Mouse (Mus musculus) neural tube, embryonic 14.5 days (tissue): ENCODE results near the gene C1s2. TPM values are rescaled to one million over a fixed set of nuclear protein-coding genes. Genes with fewer than 3 reads are reported as not detected.
"Not testable (repeated sequence)": the region's sequence is repeated elsewhere in the genome, so short reads cannot be mapped to it uniquely, and the experiment has no call there.

ENCODE experiments used
- ATAC-seq: fragments of 200-750 bp; cut with Nextera tagmentation; 2 replicates; pipeline ENCODE4 v1.8.0; 2017; ENCODE audit warnings: low read depth, mild to moderate bottlenecking, moderate TSS enrichment, moderate library complexity
- H3K27ac ChIP-seq: fragments of 300-500 bp; sonication (generic); 2 replicates; pipeline ENCODE4 v1.5.1; 2014; ENCODE audit warnings: low read depth, mild to moderate bottlenecking, control low read depth, low read length, moderate library complexity, mixed read lengths
- H3K27me3 ChIP-seq: fragments of 300-500 bp; sonication (generic); 2 replicates; pipeline ENCODE4 v1.6.1; 2014; ENCODE audit warnings: low read length; ENCODE audit not compliant: control insufficient read depth, insufficient read depth
- H3K36me3 ChIP-seq: fragments of 300-500 bp; sonication (generic); 2 replicates; pipeline ENCODE4 v1.6.1; 2014; ENCODE audit warnings: low read length, mixed read lengths; ENCODE audit not compliant: control insufficient read depth, insufficient read depth
- H3K4me1 ChIP-seq: fragments of 300-500 bp; sonication (generic); 2 replicates; pipeline ENCODE4 v1.6.1; 2014; ENCODE audit warnings: low read length; ENCODE audit not compliant: control insufficient read depth, insufficient read depth
- H3K4me2 ChIP-seq: fragments of 300-500 bp; sonication (generic); 2 replicates; pipeline ENCODE4 v1.6.1; 2014; ENCODE audit warnings: mild to moderate bottlenecking, low read depth, low read length, control low read depth
- H3K4me3 ChIP-seq: fragments of 300-500 bp; sonication (generic); 2 replicates; pipeline ENCODE4 v1.5.1; 2014; ENCODE audit warnings: low read depth, low read length, control low read depth, mixed read lengths
- H3K9ac ChIP-seq: fragments of 300-500 bp; sonication (generic); replicated peaks from 2 replicates; pipeline ENCODE4 v1.6.1; 2014; ENCODE audit warnings: low read depth, mild to moderate bottlenecking, control low read depth, low read length, mixed read lengths
- H3K9me3 ChIP-seq: fragments of 300-500 bp; sonication (generic); 2 replicates; pipeline ENCODE4 v1.6.1; 2016; ENCODE audit warnings: low read length; ENCODE audit not compliant: control insufficient read depth
- WGBS: fragments of 180-500 bp; shearing (Covaris S2); extraction: QIAGEN DNeasy Blood & Tissue Kit; methylation state at CpG from one replicate; pipeline ENCODE4 v1.1.7; 2014; 5-methylcytosine and 5-hydroxymethylcytosine counted together
- polyA plus RNA-seq: library from polyadenylated mRNA; unstranded; fragments of >200 nt; fragmentation: Nextera tagmentation; extraction: Ambion mirVana; gene quantifications from 2 replicates; pipeline ENCODE4 v1.2.1, GENCODE M21; 2014

C1s2 gene
- polyA plus RNA-seq, 1 experiment from 2014 or later: 0.16 TPM

DNA sequence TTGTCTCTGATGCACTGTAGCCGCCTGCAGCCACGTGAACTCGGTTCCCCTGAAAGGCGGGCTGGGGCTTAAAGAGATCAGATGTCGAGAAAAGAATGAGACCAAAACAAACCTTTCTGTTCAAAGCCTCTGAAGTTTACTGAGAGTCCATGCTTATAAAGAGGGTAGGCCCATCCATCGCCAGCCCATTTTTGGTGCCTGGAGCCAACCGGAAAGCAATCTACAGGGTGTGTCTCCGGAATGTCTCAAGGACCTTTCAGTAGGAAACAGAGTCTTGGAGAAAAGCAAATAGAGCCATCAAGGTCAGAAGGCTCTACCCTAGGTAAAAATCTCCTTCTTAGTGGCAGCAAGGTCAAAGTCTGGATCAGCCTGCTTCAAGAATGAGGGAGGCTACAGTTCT lies 42.8 kb downstream of the C1s2 start:
- Histone ChIP-seq H3K27me3 (no peaks in the 10 kb centered on the region), H3K4me3 (no peak overlapping the region), H3K4me1 (no peaks in the 10 kb centered on the region), H3K4me2 (no peak overlapping the region), H3K9me3 (no peaks in the 10 kb centered on the region), H3K36me3 (no peaks in the 10 kb centered on the region), H3K9ac (no peak overlapping the region), H3K27ac (no peak overlapping the region)
- 89% methylated on average over 8 of the region's 8 CpGs for WGBS
- no peak for ATAC-seq

- Histone ChIP-seq H3K4me1 (no peaks in the 10 kb centered on the region), H3K9ac (no peak overlapping the region)
Observed at GRCm38 (mm10) chr6:124592186-124592700, 43.6 kb downstream of the C1s2 start.

DNA sequence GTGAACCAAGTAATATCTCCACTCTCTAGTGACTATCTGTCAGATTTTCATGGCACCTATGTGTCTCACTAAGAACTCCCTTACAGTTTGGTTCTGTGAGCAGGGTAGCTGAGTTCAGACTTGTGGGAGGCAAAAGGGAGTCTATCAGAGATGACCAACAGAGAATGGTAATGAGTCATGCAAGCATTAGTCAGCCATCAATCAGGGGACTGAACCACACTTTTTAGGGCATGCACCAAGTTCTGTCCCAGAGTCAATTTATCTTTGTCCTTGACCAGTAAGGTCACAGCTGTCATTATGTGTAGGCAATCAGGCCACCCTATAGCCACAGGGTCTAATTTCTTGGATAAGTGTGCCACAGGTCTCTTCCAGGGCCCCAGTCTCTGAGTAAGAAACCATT lies 47.1 kb downstream of the C1s2 start:
- no peaks in the 10 kb centered on the region for H3K9me3 ChIP-seq
- H3K36me3 ChIP-seq: no peaks in the 10 kb centered on the region
- no peak overlapping the region for H3K4me2 ChIP-seq
- no peaks in the 10 kb centered on the region for H3K4me1 ChIP-seq
- no peak overlapping the region for H3K9ac ChIP-seq
- no peak overlapping the region for H3K4me3 ChIP-seq
- no peak overlapping the region for H3K27ac ChIP-seq
- ATAC-seq: no peak
- no peaks in the 10 kb centered on the region for H3K27me3 ChIP-seq

More at GRCm38 (mm10) chr6:124592186-124592700, 43.6 kb downstream of the C1s2 start:
- Histone ChIP-seq H3K36me3 (no peaks in the 10 kb centered on the region), H3K27ac (no peak overlapping the region), H3K4me2 (no peak overlapping the region), H3K9me3 (no peaks in the 10 kb centered on the region), H3K4me3 (no peak overlapping the region), H3K27me3 (no peaks in the 10 kb centered on the region)
- ATAC-seq: no peak
- 87% methylated on average over 4 of the region's 4 CpGs for WGBS

DNA sequence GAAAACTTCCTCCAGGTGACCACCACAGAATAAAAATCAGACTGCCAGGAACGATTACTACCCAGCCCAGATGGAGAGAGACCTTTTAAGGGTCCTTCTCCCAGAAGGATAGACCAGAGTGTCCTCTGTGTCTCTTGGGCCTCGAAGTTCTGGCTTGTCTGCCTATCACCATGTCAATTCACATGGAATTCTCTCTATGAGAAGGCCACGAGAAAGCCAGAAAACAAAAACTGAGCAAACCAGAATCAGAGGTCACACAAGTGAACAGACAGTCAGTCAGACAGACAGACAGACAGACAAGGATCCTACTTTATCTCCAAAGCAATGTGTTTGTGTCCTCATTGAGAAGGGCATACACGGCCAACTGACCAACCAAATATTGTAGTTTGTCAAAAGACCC lies 49.6 kb downstream of the C1s2 start:
- 83% methylated on average over 4 of the region's 4 CpGs for WGBS
- Histone ChIP-seq H3K27me3 (no peaks in the 10 kb centered on the region), H3K9me3 (no peaks in the 10 kb centered on the region), H3K36me3 (no peaks in the 10 kb centered on the region), H3K4me3 (no peak overlapping the region), H3K4me1 (no peaks in the 10 kb centered on the region), H3K27ac (no peak overlapping the region), H3K4me2 (no peak overlapping the region), H3K9ac (no peak overlapping the region)
- ATAC-seq: no peak

DNA sequence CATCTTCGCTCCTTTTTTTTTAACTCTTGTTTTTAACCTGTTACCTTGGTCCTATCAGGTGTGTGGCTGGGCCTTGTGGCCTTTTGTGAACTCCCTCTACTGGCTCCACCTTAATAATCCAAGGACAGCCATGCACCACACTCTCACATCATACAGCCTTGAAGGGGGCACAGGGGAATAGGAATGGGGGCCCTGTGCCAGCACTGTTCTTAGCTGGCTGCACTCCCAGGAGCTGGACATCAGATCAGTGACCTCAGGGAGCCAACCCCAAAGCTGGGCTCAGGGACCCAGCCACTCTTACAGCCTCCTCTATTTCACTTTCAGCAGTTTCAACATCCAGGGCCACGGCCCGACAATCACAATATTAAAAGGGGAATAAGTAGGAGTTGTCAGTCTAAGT lies 50.1 kb downstream of the C1s2 start:
- Histone ChIP-seq H3K4me3 (no peak overlapping the region), H3K9ac (no peak overlapping the region), H3K27me3 (no peaks in the 10 kb centered on the region), H3K9me3 (no peaks in the 10 kb centered on the region), H3K27ac (no peak overlapping the region), H3K4me2 (no peak overlapping the region), H3K36me3 (no peaks in the 10 kb centered on the region), H3K4me1 (no peaks in the 10 kb centered on the region)
- ATAC-seq: no peak
- whole genome bisulfite sequencing: 94% methylated on average over 3 of the region's 3 CpGs

- Histone ChIP-seq H3K9me3 (no peaks in the 10 kb centered on the region), H3K27me3 (no peaks in the 10 kb centered on the region), H3K4me1 (no peaks in the 10 kb centered on the region), H3K4me3 (no peak overlapping the region), H3K9ac (no peak overlapping the region), H3K27ac (no peak overlapping the region), H3K4me2 (no peak overlapping the region), H3K36me3 (no peaks in the 10 kb centered on the region)
- ATAC-seq: no peak
- WGBS: 85% methylated on average over 3 of the region's 3 CpGs
Observed at GRCm38 (mm10) chr6:124584935-124585334, 51.0 kb downstream of the C1s2 start.

DNA sequence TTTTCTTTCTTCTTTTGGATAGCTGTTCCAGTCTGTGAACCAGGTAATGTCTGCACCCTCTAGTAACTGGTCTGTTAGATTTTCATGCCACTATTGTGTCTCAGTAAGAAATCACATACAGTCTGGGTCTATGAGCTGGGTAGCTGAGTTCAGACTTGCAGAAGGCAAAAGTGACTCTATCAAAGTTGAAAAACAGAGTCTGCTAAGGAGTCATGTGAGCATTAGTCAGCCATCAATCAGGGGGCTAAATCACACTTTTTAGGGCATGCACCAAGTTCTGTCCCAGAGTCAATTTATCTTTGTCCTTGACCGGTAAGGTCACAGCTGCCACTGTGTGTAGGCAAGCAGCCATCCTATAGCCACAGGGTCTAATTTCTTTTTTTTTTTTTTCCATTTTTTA lies 53.7 kb downstream of the C1s2 start:
- ATAC-seq: no peak
- no peaks in the 10 kb centered on the region for H3K27me3 ChIP-seq
- no peak overlapping the region for H3K9ac ChIP-seq
- no peak overlapping the region for H3K4me3 ChIP-seq
- WGBS: 79% methylated on average over 1 of the region's 1 CpGs
- no peaks in the 10 kb centered on the region for H3K9me3 ChIP-seq
- no peak overlapping the region for H3K4me2 ChIP-seq
- no peaks in the 10 kb centered on the region for H3K36me3 ChIP-seq
- no peaks in the 10 kb centered on the region for H3K4me1 ChIP-seq
- H3K27ac ChIP-seq: no peak overlapping the region

- not testable (repeated sequence) for H3K27me3 ChIP-seq, H3K4me3 ChIP-seq, H3K4me1 ChIP-seq, H3K4me2 ChIP-seq, H3K27ac ChIP-seq, ATAC-seq, H3K9ac ChIP-seq, H3K9me3 ChIP-seq, H3K36me3 ChIP-seq
- WGBS: 88% methylated on average over 7 of the region's 7 CpGs
Observed at GRCm38 (mm10) chr6:124580155-124580554, 55.7 kb downstream of the C1s2 start.

DNA sequence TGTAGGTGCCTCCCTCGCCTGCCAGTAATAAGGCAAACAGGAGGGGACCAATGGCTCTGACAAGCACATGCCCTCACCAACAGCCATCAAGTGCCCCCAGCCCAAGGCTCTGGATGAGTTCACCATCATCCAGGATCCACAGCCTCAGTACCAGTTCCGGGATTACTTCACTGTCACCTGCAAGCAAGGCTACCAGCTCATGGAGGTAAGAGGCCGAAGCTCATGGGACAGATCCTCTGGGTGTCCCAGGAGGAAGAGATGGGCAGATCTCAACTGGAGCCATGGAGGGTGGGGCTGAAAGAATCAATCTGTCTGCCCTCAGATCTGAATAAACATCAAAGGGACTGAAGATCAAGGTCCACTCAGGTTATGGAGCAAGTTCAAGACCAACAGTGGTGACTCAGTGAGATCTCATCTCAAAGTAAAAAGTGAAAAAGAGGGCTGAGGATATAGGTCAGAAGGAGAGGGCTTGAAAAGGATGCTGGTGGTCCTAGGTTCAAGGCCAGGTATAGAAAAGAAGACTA lies 60.7 kb downstream of the C1s2 start:
- WGBS: 84% methylated on average over 3 of the region's 3 CpGs
- not testable (repeated sequence) for H3K9ac ChIP-seq, ATAC-seq, H3K9me3 ChIP-seq, H3K4me2 ChIP-seq, H3K27me3 ChIP-seq, H3K27ac ChIP-seq, H3K36me3 ChIP-seq, H3K4me1 ChIP-seq, H3K4me3 ChIP-seq
